Comparison of ENCODE assay signal across 8 mouse cellular contexts in genomic region chr17:30681604-30682003, GRCm38 (mm10). TPM values are rescaled to one million over a fixed set of nuclear protein-coding genes. Genes with fewer than 3 reads are reported as not detected.
A peak's percentile ranks its signal among the peaks of the same experiment; 100 is the strongest.
DNase-seq lines count a peak whose midpoint lies in the region; ATAC-seq and TF ChIP-seq lines count a peak whose summit lies in the region.

No protein-coding gene starts in this region.

- 27% methylated on average over 5 of the region's 5 CpGs for WGBS in cerebellum, adult 2 months
- 27% methylated on average over 5 of the region's 5 CpGs for WGBS in midbrain, embryonic 10.5 days
- 27% methylated on average over 5 of the region's 5 CpGs for WGBS in midbrain, embryonic 13.5 days
- WGBS in bone marrow, adult 2 months = 27% methylated on average over 5 of the region's 5 CpGs
- 19% methylated on average over 5 of the region's 5 CpGs for WGBS in lung, adult 2 months

- H3K4me1 ChIP-seq in cerebellum, adult 2 months (ENCODE audit: control insufficient read depth, insufficient read depth, low read length) = no peaks in the 10 kb centered on the region
- H3K4me1 ChIP-seq in midbrain, embryonic 10.5 days = no peaks in the 10 kb centered on the region
- H3K4me1 ChIP-seq in midbrain, embryonic 13.5 days (replicated peaks) = no peaks in the 10 kb centered on the region
- H3K4me1 ChIP-seq in bone marrow, adult 2 months (ENCODE audit: control insufficient read depth, insufficient read depth, low read length) = no peaks in the 10 kb centered on the region
- H3K4me1 ChIP-seq in lung, adult 2 months (ENCODE audit: control insufficient read depth, insufficient read depth, low read length) = no peaks in the 10 kb centered on the region

- no peak overlapping the region for H3K4me2 ChIP-seq in midbrain, embryonic 13.5 days (replicated peaks)

- TF ChIP-seq POLR2A in cerebellum, adult 2 months (IDR thresholded peaks at IDR 0.05; ENCODE audit: borderline replicate concordance, insufficient read depth, low read length) = no peak
- no peak for TF ChIP-seq POLR2A in bone marrow, adult 2 months (IDR thresholded peaks at IDR 0.05; ENCODE audit: borderline replicate concordance, control insufficient read depth, low read depth, low read length)
- no peak for TF ChIP-seq POLR2A in lung, adult 2 months (IDR thresholded peaks at IDR 0.05; ENCODE audit: borderline replicate concordance, extremely low read depth, low read depth, low read length)

- ATAC-seq in midbrain, embryonic 13.5 days = no peak

- DNase-seq in cerebellum, adult 2 months = peak in 1 of 2 experiments; percentile 29
- DNase-seq in cerebellum, adult 9-11 months = no peak
- DNase-seq in midbrain, embryonic 10.5 days (ENCODE audit: low spot score) = peak; percentile 55
- peak; percentile 38 to 61 for DNase-seq in heart, postnatal 14 days
- DNase-seq in lung, adult 2 months = peak; percentile 71
- peak; percentile 60 to 79 for DNase-seq in spleen, postnatal 10 days (ENCODE audit: low spot score in 2 of 2)

- H3K27me3 ChIP-seq in cerebellum, adult 2 months (ENCODE audit: control insufficient read depth, insufficient read depth, low read length) = no peaks in the 10 kb centered on the region
- no peaks in the 10 kb centered on the region for H3K27me3 ChIP-seq in midbrain, embryonic 10.5 days (ENCODE audit: low read depth, poor library complexity, severe bottlenecking)
- H3K27me3 ChIP-seq in midbrain, embryonic 13.5 days = no peaks in the 10 kb centered on the region

- no peaks in the 10 kb centered on the region for H3K36me3 ChIP-seq in midbrain, embryonic 10.5 days
- no peaks in the 10 kb centered on the region for H3K36me3 ChIP-seq in midbrain, embryonic 13.5 days

- peak; percentile 43; the same call in 1 of the 2 replicates for TF ChIP-seq CTCF in cerebellum, adult 2 months (IDR thresholded peaks at IDR 0.05; ENCODE audit: borderline replicate concordance, insufficient read depth, low read depth, low read length)
- peak; percentile 85 for TF ChIP-seq CTCF in bone marrow, adult 2 months (IDR thresholded peaks at IDR 0.05; ENCODE audit: control insufficient read depth, insufficient read depth, low read length)
- peak; percentile 89 for TF ChIP-seq CTCF in lung, adult 2 months (IDR thresholded peaks at IDR 0.05; ENCODE audit: insufficient read depth, low read length)

- intact Hi-C loops in heart, postnatal 14 days (cut with DNase I) = no loop called here

- no peak overlapping the region for H3K9ac ChIP-seq in midbrain, embryonic 13.5 days (replicated peaks)

- H3K27ac ChIP-seq in cerebellum, adult 2 months (ENCODE audit: insufficient read depth, low read length) = no peak overlapping the region
- H3K27ac ChIP-seq in midbrain, embryonic 10.5 days (replicated peaks) = no peak overlapping the region
- H3K27ac ChIP-seq in midbrain, embryonic 13.5 days = no peak overlapping the region
- H3K27ac ChIP-seq in bone marrow, adult 2 months (ENCODE audit: control insufficient read depth, insufficient read depth, low read depth, low read length, poor library complexity) = no peak overlapping the region

- H3K4me3 ChIP-seq in cerebellum, adult 2 months (replicated peaks; ENCODE audit: insufficient read depth, low read depth, low read length) = no peak overlapping the region
- H3K4me3 ChIP-seq in midbrain, embryonic 10.5 days = no peak overlapping the region
- H3K4me3 ChIP-seq in midbrain, embryonic 13.5 days (replicated peaks) = no peak overlapping the region
- no peak overlapping the region for H3K4me3 ChIP-seq in bone marrow, adult 2 months (replicated peaks; ENCODE audit: control insufficient read depth, low read depth, low read length)
- H3K4me3 ChIP-seq in lung, adult 2 months (replicated peaks; ENCODE audit: extremely low read depth, low read depth, low read length) = no peak overlapping the region

- H3K9me3 ChIP-seq in midbrain, embryonic 10.5 days (replicated peaks) = no peaks in the 10 kb centered on the region
- H3K9me3 ChIP-seq in midbrain, embryonic 13.5 days = no peaks in the 10 kb centered on the region

RNA-seq across cellular contexts. Expression of gene Glo1, which starts 54.9 kb away (rescaled TPM):
- 160 and 165 TPM in 2 replicates for polyA plus RNA-seq in cerebellum, adult 2 months (2012; rRNA removed)
- polyA plus RNA-seq in midbrain, embryonic 10.5 days (2016; fragmentation: Nextera tagmentation; extraction: Ambion mirVana) = 242 and 252 TPM in 2 replicates
- 156 and 162 TPM in 2 replicates for polyA plus RNA-seq in midbrain, embryonic 13.5 days (2015; fragmentation: Nextera tagmentation; extraction: Ambion mirVana)
- polyA plus RNA-seq in bone marrow, adult 2 months (2011; ENCODE audit: insufficient read depth, insufficient read length, low replicate concordance, missing spikeins) = 65.2 and 80.9 TPM in 2 replicates
- total RNA-seq in heart, postnatal 14 days (2021) = 100 to 1,000 TPM; 139 to 140 TPM
- polyA plus RNA-seq in lung, adult 2 months (2012; rRNA removed) = 24.0 and 38.3 TPM in 2 replicates

RNA-seq across cellular contexts. Expression of gene Dnah8, which starts 57.5 kb away (rescaled TPM):
- polyA plus RNA-seq in cerebellum, adult 2 months (2012; rRNA removed) = 0.85 and 1.4 TPM in 2 replicates
- polyA plus RNA-seq in midbrain, embryonic 10.5 days (2016; fragmentation: Nextera tagmentation; extraction: Ambion mirVana) = 1.1 and 1.2 TPM in 2 replicates
- 1.6 and 2.2 TPM in 2 replicates for polyA plus RNA-seq in midbrain, embryonic 13.5 days (2015; fragmentation: Nextera tagmentation; extraction: Ambion mirVana)
- 9.6 and 24.6 TPM in 2 replicates for polyA plus RNA-seq in bone marrow, adult 2 months (2011; ENCODE audit: insufficient read depth, insufficient read length, low replicate concordance, missing spikeins)
- 1 to 10 TPM; 1.5 to 1.6 TPM for total RNA-seq in heart, postnatal 14 days (2021)
- polyA plus RNA-seq in lung, adult 2 months (2012; rRNA removed) = 10.8 and 12.0 TPM in 2 replicates
